Mouse (Mus musculus): ENCODE measurements around the gene Tmed9.
A peak's percentile ranks its signal among the peaks of the same experiment; 100 is the strongest.

Gene Tmed9

DNA sequence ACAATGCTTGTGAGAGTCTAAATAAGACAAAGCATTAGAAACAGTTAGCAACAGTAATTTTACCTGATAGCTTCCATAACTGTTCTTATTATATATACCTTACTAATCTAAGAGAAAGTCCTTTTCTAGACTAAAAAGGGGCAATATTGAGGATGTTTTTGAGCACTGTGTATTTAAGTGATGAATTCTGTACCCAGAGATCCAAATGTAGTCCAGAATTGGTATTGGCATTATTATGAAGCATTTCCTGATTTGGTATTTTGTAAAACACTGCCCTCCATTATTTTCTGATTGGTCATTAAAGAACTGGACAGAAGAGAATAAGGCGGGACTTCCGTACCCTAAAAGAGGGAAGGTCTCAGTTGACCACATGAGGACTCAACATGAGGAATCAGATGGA lies at the start of gene Tmed9:
Gene Tmed9 (plus strand): TSS at position 301 of the 400 bp plus-strand sequence.
- no peak for DNase-seq (ENCODE audit: extremely low spot score)

DNA sequence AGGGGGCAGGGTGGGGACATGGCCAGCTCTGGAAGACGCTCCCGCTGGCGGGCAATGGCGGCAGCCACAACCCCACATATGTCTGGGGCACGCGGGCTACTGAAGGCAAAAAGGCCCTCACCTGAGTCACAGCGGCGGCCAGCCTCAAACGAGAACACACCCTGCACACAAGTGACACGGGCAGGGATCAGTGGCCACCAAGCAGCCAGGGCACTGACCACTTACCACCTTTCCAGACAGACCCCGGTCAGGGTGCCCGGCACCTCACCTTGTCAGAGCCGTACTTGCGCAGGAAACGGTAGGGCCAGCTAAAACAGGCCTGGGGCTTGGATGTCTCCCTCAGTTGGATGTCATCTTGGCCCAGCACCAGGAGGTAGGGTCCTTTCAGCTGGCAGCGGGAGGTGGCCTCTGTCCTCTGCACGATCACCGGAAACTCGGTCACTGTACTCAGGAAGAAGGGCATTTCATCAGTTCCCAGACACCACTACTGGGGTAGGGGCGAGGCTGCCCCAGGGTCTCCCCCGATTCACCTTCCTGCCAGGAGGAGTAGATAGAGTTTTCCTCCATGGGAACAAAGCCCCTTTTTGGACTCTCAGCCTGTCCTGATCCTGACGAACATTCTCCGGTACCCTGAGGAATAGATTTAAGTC lies 49.5 kb upstream of the Tmed9 start:
- DNase-seq (ENCODE audit: extremely low spot score), result no peak

GRCm38 (mm10) chr13:55525733-55526553 lies 47.6 kb upstream of the Tmed9 start:
- no peak for DNase-seq (ENCODE audit: extremely low spot score)

GRCm38 (mm10) chr13:55527212-55527611 lies 46.3 kb upstream of the Tmed9 start:
- DNase-seq (ENCODE audit: extremely low spot score), result no peak

GRCm38 (mm10) chr13:55527834-55528772 lies 45.4 kb upstream of the Tmed9 start:
- DNase-seq (ENCODE audit: extremely low spot score), result no peak

GRCm38 (mm10) chr13:55529198-55529915 lies 44.2 kb upstream of the Tmed9 start, which contains the start of gene Dok3:
Dok3 (minus strand) TSS chr13:55529296.
- no peak for DNase-seq (ENCODE audit: extremely low spot score)

- DNase-seq (ENCODE audit: extremely low spot score), result no peak
Measured at GRCm38 (mm10) chr13:55535191-55535590, 38.3 kb upstream of the Tmed9 start.

DNA sequence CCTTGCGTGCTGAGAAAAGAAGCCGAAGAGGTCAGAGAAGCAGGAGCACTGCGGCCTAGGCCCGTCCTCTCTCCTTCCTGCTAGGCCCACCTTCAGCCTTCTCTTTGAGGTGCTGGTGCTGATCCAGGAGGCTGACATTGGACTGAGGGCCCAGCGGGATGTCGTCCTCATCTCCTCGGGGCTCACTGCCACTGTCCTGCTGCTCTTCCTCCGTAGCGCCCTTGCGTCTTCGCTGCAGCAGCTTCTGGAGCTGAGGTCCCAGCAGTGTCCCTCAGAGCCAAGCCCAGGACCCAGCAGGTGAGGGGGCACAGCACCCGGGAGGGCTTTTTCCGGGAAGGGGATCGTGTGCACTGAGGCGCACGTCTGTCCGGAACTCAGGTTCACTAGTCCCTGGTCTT lies 37.7 kb upstream of the Tmed9 start:
- DNase-seq (ENCODE audit: extremely low spot score), result no peak

DNA sequence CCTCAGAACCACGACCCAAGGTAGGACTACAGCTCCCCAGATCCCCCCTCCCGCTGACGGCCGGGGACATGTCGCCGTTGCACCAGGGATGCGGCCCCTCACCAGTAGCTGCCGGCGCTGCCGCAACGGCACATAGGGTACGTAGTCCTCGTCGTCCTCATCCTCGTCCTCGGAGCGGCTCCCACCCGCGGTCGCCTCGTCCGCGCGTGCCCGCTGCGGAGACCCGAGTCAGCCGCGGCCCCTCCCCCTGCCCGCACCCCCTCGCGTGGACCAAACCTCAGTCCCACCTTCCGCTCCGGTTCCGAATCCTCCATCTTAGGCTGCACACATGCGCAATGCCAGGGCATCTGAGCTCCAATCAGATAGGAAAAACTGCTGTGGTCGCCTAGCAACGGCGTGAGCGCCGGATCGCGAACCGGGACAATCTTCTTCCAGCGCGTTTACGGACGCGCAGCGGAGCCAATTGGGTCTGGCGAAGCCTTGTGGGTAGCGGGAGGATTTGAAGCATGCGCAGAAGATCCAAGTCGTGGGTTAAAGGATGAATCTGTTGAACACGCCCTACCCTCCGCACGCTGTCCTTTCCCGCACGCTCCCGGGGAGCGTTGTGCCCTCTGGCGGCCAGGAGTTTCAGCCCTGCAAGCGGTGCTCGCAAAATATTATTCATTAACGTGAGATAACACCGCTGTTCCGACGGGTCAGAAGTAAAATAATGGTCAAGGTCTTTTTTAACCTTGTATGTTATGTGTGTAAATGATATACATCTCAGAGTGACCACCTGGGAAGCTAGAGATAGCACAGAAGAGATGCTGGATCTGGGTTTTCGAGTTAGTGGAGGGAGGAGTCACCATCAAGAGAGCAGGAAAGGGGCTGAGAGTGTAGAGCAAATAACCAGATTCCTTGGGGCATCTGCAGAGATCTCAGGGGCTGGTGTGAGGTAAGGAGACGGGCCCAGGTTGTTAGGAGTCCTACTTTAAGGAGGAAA lies 37.0 kb upstream of the Tmed9 start, which contains the start of gene Ddx41:
Gene Ddx41 (minus strand): TSS at position 465 of the 982 bp plus-strand sequence.
- DNase-seq (ENCODE audit: extremely low spot score), result peak; percentile 99

DNA sequence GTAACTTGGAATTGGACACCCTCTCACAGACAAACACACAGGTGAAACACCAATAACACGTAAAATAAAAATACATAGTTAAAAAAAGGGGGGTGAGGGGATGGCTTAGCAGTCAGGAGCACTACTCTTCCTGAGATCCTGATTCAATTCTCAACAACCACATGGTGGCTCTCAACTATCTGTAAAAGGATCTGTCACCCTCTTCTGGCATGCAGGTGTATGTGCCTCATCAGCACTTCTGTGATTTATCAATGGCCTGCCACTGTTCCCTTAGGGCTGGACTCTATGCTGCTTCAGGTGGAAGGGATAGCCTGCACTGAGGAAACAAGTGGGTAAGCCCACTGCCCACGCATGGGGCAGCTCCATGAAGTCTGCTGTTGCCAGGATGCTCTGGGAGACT lies 32.6 kb upstream of the Tmed9 start:
- no peak for DNase-seq (ENCODE audit: extremely low spot score)

DNA sequence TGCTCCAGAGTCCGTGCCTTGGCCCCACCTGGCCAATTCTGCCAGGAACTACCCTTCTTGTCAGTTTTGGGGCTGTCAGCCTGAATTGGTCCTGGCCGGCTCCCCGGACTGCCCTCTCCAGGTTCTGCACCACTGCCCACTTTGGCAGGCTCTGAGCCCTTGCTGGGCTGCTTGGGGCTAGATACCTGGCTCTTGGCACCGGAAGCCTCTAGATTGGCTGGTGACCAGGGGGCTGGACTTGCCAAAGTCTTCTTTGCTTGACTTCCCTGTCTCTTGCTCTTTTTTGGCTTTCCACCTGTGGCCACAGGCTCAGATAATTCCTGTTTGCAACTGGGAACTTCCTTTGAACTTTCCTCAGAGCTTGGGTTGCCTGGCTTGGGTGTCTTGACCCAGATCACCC lies 30.6 kb upstream of the Tmed9 start:
- no peak for DNase-seq (ENCODE audit: extremely low spot score)

- no peak for DNase-seq (ENCODE audit: extremely low spot score)
Measured at GRCm38 (mm10) chr13:55543447-55543846, 30.1 kb upstream of the Tmed9 start.

DNA sequence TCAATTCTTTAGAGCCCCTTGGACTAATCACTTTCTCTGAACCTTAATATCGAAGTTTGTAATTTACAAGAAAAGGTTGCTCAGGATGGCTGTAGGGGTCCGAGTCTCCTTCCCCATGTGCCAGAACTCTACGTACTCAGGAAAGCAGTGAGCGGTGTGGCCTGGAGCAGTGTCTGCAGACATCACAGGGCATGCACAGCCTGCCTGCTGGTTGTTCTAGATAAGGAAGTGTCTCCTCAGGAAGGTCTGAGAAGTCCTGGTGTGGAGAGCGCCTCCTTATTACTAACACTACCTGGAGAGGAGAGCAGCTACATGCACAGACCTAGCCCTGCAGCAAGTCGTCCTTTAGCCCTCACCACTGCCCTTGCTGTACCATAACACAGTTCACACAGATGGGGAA lies 28.7 kb upstream of the Tmed9 start:
- no peak for DNase-seq (ENCODE audit: extremely low spot score)

GRCm38 (mm10) chr13:55547916-55548315 lies 25.6 kb upstream of the Tmed9 start:
- DNase-seq (ENCODE audit: extremely low spot score), result no peak

GRCm38 (mm10) chr13:55548426-55548825 lies 25.1 kb upstream of the Tmed9 start:
- no peak for DNase-seq (ENCODE audit: extremely low spot score)

- no peak for DNase-seq (ENCODE audit: extremely low spot score)
Measured at GRCm38 (mm10) chr13:55549061-55549460, 24.5 kb upstream of the Tmed9 start.

DNA sequence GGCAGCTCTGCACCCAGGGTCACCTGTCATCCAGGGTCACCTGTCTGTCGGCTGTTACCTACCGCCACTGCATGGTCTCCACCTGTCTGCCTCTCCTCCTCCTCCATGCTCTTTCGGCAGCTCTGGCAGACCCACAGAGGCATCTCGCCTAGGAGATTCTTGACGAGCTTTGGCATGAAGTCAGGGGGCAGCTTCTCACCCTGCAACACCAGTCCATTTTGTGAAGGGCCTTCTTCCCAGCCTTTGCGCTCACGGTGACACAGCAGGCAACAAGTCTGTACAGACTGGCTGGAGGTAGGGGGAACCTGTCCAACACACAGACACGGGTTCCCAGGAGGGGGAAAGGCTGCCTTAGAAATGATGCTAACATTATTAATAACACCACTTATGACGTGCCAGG lies 17.6 kb upstream of the Tmed9 start:
- no peak for DNase-seq (ENCODE audit: extremely low spot score)

DNA sequence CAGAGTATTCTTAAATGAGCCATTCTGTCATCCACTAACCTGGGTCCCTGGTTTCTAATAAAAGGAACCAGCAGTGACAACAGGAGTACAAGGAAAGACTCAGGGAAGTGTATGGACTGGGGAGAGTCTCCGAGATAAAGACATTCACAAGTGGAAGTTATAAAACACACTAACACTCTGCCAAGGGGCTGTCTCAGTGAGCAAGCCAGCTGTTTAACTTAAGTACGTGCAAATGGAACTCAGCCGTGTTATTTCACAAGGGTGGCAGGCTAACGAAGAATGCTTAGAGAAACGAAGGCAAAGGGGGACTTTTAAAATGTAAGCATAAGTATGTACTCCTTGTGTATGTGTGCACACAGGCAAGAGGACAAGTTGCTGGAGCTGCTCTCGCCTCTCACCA lies 16.0 kb upstream of the Tmed9 start:
- no peak for DNase-seq (ENCODE audit: extremely low spot score)

- DNase-seq (ENCODE audit: extremely low spot score), result no peak
Measured at GRCm38 (mm10) chr13:55563266-55563879, 10.2 kb upstream of the Tmed9 start.

DNA sequence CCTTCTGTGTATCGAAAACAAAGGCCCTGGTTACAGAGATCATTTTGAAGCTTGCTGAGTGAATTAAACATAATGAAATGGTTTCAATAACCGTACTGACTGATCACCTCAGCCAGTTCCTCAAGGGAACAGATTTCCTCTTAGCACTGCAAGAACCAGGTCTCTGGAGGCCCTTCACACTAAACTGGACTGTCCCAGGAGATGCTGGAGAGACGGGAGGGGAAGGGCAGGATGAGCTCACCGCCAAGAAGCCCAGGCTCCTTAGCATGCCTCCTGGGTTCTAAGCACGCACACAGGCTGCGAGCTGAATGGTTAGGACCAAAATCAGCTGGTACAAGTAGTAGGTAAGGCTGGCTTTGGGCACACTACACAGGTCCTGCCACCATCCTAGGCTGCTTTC lies 6.5 kb upstream of the Tmed9 start:
- DNase-seq (ENCODE audit: extremely low spot score), result no peak

Data from embryo, embryonic 9.5 days (tissue).